Mouse (Mus musculus): ENCODE data around the gene Arf3. TPM values are rescaled to one million over a fixed set of nuclear protein-coding genes. Genes with fewer than 3 reads are reported as not detected.

Arf3 gene
- total and polyA plus RNA-seq, 2 experiments from 2014 or later = 17.3 to 27.6 TPM

DNA sequence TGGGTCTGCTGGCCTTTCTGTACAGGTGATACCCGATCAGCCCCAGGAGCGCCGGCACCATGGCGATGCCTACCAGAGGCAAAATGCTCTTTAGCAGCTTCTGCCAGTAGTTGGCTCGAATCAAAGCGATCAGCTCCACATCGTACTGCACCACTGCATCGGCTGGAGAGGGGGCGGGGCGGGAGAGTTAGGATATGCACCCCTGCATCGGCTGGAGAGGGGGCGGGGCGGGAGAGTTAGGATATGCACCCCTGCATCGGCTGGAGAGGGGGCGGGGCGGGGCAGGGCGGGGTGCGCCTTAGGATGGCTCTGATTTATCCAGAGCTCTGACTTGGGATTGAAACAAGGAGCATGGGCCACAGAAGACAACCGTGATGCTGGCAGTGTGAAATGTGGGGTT lies 38.6 kb downstream of the Arf3 start:
- ATAC-seq (ENCODE audit: insufficient read depth, low read depth) (no peak), DNase-seq (ENCODE audit: low spot score) (no peak)
- 48% methylated on average over 19 of the region's 19 CpGs for WGBS
- Histone ChIP-seq H3K4me2 (ENCODE audit: low read depth, low read length) (no peak overlapping the region), H3K4me3 (ENCODE audit: low read depth, low read length) (no peak overlapping the region), H3K4me1 (ENCODE audit: control insufficient read depth, insufficient read depth) (peaks cover 9% of the 10 kb centered on the region), H3K36me3 (replicated peaks; ENCODE audit: control insufficient read depth, insufficient read depth, low read length) (no peaks in the 10 kb centered on the region), H3K27ac (ENCODE audit: low read depth) (no peak overlapping the region), H3K27me3 (ENCODE audit: control insufficient read depth, insufficient read depth, low read length) (no peaks in the 10 kb centered on the region), H3K9me3 (replicated peaks; ENCODE audit: control insufficient read depth, low read length) (no peaks in the 10 kb centered on the region), H3K9ac (replicated peaks; ENCODE audit: low read depth, low read length) (no peak overlapping the region)
- TF ChIP-seq CTCF (IDR thresholded peaks at IDR 0.05; ENCODE audit: low read depth) = no peak
- TF ChIP-seq EP300 (IDR thresholded peaks at IDR 0.05; ENCODE audit: low read depth) = no peak

DNA sequence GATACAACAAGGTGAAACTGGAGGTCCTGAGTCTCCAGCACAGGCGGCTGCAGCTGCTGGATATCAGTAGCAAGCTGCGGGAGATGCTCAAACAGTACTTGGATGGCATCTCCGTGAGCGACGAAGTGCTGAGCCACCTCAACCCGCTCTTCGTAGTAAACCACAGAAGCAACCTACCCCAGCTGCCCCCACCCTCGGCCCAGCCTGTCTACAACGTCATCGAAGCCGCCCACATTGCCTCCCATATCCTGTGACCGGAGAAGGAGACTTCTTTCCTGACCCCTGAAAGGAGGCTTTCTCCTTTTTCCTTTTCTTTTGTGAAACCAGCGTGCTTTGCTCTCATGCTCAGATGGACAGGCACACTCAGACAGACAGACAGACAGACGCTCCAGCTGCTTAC lies 40.2 kb downstream of the Arf3 start:
- peak overlapping the region; percentile 25 for H3K4me3 ChIP-seq (ENCODE audit: low read depth, low read length)
- peaks cover 4% of the 10 kb centered on the region; the same call in 1 of the 2 replicates for H3K4me1 ChIP-seq (ENCODE audit: control insufficient read depth, insufficient read depth)
- H3K4me2 ChIP-seq (ENCODE audit: low read depth, low read length) = peak overlapping the region; percentile 36
- H3K9ac ChIP-seq (replicated peaks; ENCODE audit: low read depth, low read length) = no peak overlapping the region
- H3K36me3 ChIP-seq (replicated peaks; ENCODE audit: control insufficient read depth, insufficient read depth, low read length) = no peaks in the 10 kb centered on the region
- no peak for ATAC-seq (ENCODE audit: insufficient read depth, low read depth)
- TF ChIP-seq CTCF (IDR thresholded peaks at IDR 0.05; ENCODE audit: low read depth) (no peak), EP300 (IDR thresholded peaks at IDR 0.05; ENCODE audit: low read depth) (no peak)
- no peak overlapping the region for H3K27ac ChIP-seq (ENCODE audit: low read depth)
- 38% methylated on average over 14 of the region's 14 CpGs for WGBS
- no peaks in the 10 kb centered on the region for H3K27me3 ChIP-seq (ENCODE audit: control insufficient read depth, insufficient read depth, low read length)
- H3K9me3 ChIP-seq (replicated peaks; ENCODE audit: control insufficient read depth, low read length) = no peaks in the 10 kb centered on the region
- no peak for DNase-seq (ENCODE audit: low spot score)

DNA sequence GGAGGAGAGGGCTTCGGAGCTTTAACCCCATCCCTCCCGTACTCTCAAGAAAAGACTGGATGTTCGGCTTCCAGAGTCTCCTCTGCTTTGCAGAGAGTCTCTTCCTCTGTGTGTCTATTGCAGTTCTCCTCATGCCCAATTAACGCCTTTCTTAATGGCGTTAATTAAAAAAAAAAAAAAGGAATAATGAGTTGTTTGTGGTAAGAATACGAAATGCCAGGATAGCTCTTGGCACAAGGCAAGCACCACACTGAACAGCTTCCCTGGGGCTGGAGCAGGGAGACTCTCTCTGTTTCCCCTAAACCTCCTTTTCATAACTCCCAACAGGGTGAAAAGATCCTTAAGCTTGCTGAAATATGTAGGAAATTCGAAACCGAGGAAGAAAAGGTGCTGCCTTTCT lies 40.8 kb downstream of the Arf3 start:
- no peaks in the 10 kb centered on the region for H3K36me3 ChIP-seq (replicated peaks; ENCODE audit: control insufficient read depth, insufficient read depth, low read length)
- no peak overlapping the region for H3K27ac ChIP-seq (ENCODE audit: low read depth)
- no peak for TF ChIP-seq CTCF (IDR thresholded peaks at IDR 0.05; ENCODE audit: low read depth)
- no peak for TF ChIP-seq EP300 (IDR thresholded peaks at IDR 0.05; ENCODE audit: low read depth)
- no peak for DNase-seq (ENCODE audit: low spot score)
- no peak for ATAC-seq (ENCODE audit: insufficient read depth, low read depth)
- H3K27me3 ChIP-seq (ENCODE audit: control insufficient read depth, insufficient read depth, low read length) = no peaks in the 10 kb centered on the region
- peaks cover 2% of the 10 kb centered on the region; the same call in 1 of the 2 replicates for H3K4me1 ChIP-seq (ENCODE audit: control insufficient read depth, insufficient read depth)
- WGBS = 77% methylated on average over 8 of the region's 8 CpGs
- no peak overlapping the region for H3K4me3 ChIP-seq (ENCODE audit: low read depth, low read length)
- no peaks in the 10 kb centered on the region for H3K9me3 ChIP-seq (replicated peaks; ENCODE audit: control insufficient read depth, low read length)
- no peak overlapping the region for H3K9ac ChIP-seq (replicated peaks; ENCODE audit: low read depth, low read length)
- no peak overlapping the region for H3K4me2 ChIP-seq (ENCODE audit: low read depth, low read length)

DNA sequence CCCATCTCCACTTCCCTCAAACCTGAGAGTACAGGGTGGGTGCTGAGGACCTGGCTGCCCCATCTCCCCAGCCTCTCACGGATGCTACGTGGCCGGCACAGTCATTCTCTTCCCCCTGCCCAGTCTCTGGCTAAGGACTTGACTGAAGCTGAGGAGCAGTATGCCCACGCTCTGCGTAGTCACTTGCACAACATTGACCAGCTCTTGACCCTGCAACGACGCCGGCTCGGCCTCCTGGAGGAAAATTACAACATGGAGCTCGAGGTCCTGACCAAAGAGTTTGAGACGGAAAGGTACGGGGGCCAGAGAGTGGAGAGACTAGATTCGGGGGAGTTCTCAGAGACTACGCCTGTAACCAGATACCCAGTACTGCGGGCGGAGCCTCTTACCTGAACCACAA lies 45.7 kb downstream of the Arf3 start:
- no peak overlapping the region for H3K27ac ChIP-seq (ENCODE audit: low read depth)
- H3K9me3 ChIP-seq (replicated peaks; ENCODE audit: control insufficient read depth, low read length) = no peaks in the 10 kb centered on the region
- 58% methylated on average over 16 of the region's 16 CpGs for WGBS
- ATAC-seq (ENCODE audit: insufficient read depth, low read depth) (no peak), DNase-seq (ENCODE audit: low spot score) (no peak)
- no peak overlapping the region for H3K9ac ChIP-seq (replicated peaks; ENCODE audit: low read depth, low read length)
- no peaks in the 10 kb centered on the region for H3K36me3 ChIP-seq (replicated peaks; ENCODE audit: control insufficient read depth, insufficient read depth, low read length)
- TF ChIP-seq CTCF (IDR thresholded peaks at IDR 0.05; ENCODE audit: low read depth) = no peak
- no peak for TF ChIP-seq EP300 (IDR thresholded peaks at IDR 0.05; ENCODE audit: low read depth)
- peaks cover 9% of the 10 kb centered on the region for H3K4me1 ChIP-seq (ENCODE audit: control insufficient read depth, insufficient read depth)
- no peak overlapping the region for H3K4me2 ChIP-seq (ENCODE audit: low read depth, low read length)
- no peak overlapping the region for H3K4me3 ChIP-seq (ENCODE audit: low read depth, low read length)
- H3K27me3 ChIP-seq (ENCODE audit: control insufficient read depth, insufficient read depth, low read length) = no peaks in the 10 kb centered on the region

DNA sequence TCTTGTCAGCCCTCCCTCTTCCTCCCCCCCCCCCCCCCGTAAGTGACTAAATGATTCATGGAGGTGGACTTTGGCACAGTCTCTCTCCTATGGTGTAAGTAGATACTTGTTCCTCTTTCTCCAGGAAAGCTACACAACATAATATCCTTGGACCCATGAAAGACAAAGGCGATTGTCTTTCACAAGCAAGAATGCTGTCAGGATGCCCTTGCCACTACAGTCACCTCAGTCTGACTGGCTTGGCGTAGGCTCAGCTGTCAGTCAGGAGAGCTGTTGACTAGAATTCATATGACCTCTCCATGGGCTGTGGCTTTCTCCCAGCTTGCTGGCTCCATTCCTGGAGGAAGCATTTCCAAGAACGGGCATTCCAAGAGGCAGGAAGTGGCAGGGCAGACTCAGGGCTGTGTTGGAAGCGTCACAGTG lies 48.8 kb downstream of the Arf3 start:
- DNase-seq (ENCODE audit: low spot score) (peak; percentile 58), ATAC-seq (ENCODE audit: insufficient read depth, low read depth) (peak; percentile 75)
- Histone ChIP-seq H3K4me3 (ENCODE audit: low read depth, low read length) (no peak overlapping the region), H3K9ac (replicated peaks; ENCODE audit: low read depth, low read length) (no peak overlapping the region), H3K9me3 (replicated peaks; ENCODE audit: control insufficient read depth, low read length) (no peaks in the 10 kb centered on the region), H3K27ac (ENCODE audit: low read depth) (peak overlapping the region; percentile 62), H3K4me2 (ENCODE audit: low read depth, low read length) (0 out of 2 replicates have a peak overlapping the region, but pooled peaks have one; percentile 7), H3K36me3 (replicated peaks; ENCODE audit: control insufficient read depth, insufficient read depth, low read length) (no peaks in the 10 kb centered on the region), H3K27me3 (ENCODE audit: control insufficient read depth, insufficient read depth, low read length) (no peaks in the 10 kb centered on the region), H3K4me1 (ENCODE audit: control insufficient read depth, insufficient read depth) (peaks cover 9% of the 10 kb centered on the region)
- 25% methylated on average over 5 of the region's 5 CpGs for WGBS
- TF ChIP-seq CTCF (IDR thresholded peaks at IDR 0.05; ENCODE audit: low read depth) (no peak), EP300 (IDR thresholded peaks at IDR 0.05; ENCODE audit: low read depth) (no peak)

DNA sequence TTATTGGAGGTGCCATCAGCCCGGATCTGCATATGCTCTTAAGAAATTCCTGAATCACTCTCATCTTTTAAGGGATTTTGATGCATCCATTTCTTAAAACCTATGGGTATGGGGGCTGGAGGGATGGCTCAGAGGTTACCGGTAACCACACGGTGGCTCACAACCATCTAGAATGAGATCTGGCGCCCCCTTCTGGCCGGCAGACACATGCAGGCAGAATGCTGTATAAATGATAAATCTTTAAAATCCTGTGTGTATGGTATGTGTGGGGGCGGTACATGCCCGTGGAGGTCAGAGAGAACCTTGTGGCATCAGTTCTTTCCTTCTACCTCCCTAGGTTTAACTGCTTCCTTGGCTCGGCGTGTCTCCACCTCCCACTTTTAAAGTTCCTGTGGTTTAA lies 52.6 kb downstream of the Arf3 start:
- Histone ChIP-seq H3K4me2 (ENCODE audit: low read depth, low read length) (no peak overlapping the region), H3K4me1 (ENCODE audit: control insufficient read depth, insufficient read depth) (peaks cover 12% of the 10 kb centered on the region), H3K4me3 (ENCODE audit: low read depth, low read length) (no peak overlapping the region), H3K27me3 (ENCODE audit: control insufficient read depth, insufficient read depth, low read length) (0 out of 2 replicates have a peak, but pooled peaks cover 4% of the 10 kb centered on the region), H3K9me3 (replicated peaks; ENCODE audit: control insufficient read depth, low read length) (no peaks in the 10 kb centered on the region), H3K27ac (ENCODE audit: low read depth) (no peak overlapping the region), H3K36me3 (replicated peaks; ENCODE audit: control insufficient read depth, insufficient read depth, low read length) (no peaks in the 10 kb centered on the region), H3K9ac (replicated peaks; ENCODE audit: low read depth, low read length) (no peak overlapping the region)
- 0 out of 2 replicates have a peak, but pooled peaks have one; percentile 13 for ATAC-seq (ENCODE audit: insufficient read depth, low read depth)
- 14% methylated on average over 9 of the region's 9 CpGs for WGBS
- TF ChIP-seq EP300 (IDR thresholded peaks at IDR 0.05; ENCODE audit: low read depth) = no peak
- TF ChIP-seq CTCF (IDR thresholded peaks at IDR 0.05; ENCODE audit: low read depth) = peak; percentile 62
- DNase-seq (ENCODE audit: low spot score) = no peak
